Mouse (Mus musculus) left cerebral cortex, adult 11 months (tissue): ENCODE measurements around the gene Tmtc4.

Source experiments
- DNase-seq: peaks from one replicate; pipeline ENCODE4 v3.0.0; 2022; ENCODE audit warnings: low spot score

Tmtc4 gene

GRCm38 (mm10) chr14:122983226-122984215, at the start of gene Tmtc4:
Gene Tmtc4, minus strand, starts transcription at chr14:122984035.
- peak; percentile 90 for DNase-seq

- DNase-seq: no peak
Measured at GRCm38 (mm10) chr14:123032435-123032834, 48.6 kb upstream of the Tmtc4 start.

DNA sequence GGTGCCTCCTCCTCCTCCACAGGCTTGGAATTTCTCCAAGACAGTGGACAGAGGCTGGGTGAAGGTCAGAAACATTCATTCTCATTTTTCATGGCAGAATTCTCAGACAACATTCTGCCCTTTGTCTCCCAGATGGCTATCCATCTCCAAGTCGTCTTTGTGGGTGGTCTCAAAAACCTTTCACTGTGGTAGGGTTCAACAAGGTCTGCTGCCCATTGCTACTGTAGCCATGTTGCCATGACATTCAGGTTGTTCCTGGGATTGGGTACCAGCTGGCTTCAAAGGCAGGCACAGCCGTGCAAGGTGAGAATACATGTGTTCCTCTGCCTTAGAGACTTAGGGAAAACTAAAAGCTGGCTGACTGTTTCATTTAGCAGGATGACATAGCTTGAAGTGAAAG, 44.0 kb upstream of the Tmtc4 start:
- DNase-seq: no peak

- DNase-seq: no peak
Measured at GRCm38 (mm10) chr14:123022981-123023380, 39.1 kb upstream of the Tmtc4 start.

- DNase-seq: no peak
Measured at GRCm38 (mm10) chr14:123016310-123016709, 32.5 kb upstream of the Tmtc4 start.

DNA sequence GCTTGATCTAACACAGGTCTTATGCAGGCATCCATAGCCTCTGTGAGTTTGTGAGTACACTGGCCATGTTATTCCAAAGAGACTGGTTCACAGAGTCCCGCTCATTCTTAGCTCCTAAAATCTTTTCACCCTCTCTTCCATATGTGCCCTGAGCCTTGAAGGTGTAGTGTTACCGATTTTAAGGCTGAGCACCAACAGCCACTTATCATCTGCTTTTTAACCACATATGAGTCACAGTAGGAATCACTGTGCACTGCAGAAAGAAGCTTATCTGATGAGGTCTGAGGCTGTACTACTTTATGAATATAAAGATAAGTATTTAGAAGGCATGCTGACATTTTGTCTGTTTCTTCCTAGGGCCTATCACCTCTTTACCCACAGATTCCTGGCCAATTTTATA, 31.9 kb upstream of the Tmtc4 start:
- DNase-seq: no peak

- no peak for DNase-seq
Measured at GRCm38 (mm10) chr14:123009108-123010018, 25.5 kb upstream of the Tmtc4 start.

GRCm38 (mm10) chr14:123008672-123009071, 24.8 kb upstream of the Tmtc4 start:
- DNase-seq: no peak

DNA sequence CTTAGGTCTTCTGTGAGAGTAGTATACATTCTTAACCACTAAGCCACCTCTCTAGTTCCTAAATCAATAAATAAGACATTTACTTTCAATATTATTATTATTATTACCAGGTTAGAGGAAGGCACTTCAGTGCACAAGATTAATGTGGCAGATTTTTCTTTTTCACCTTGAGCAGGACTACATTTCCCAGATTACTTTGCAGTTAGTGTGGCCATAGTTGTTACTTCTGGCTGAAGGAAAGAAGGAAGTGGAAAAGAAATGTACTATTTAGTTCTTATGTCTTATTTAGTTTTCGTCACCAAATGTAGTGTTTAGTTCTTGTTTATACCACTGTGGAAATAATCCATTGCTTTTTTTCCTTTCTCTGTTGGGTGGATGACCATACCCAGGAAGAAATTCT, 19.9 kb upstream of the Tmtc4 start:
- DNase-seq: no peak

DNA sequence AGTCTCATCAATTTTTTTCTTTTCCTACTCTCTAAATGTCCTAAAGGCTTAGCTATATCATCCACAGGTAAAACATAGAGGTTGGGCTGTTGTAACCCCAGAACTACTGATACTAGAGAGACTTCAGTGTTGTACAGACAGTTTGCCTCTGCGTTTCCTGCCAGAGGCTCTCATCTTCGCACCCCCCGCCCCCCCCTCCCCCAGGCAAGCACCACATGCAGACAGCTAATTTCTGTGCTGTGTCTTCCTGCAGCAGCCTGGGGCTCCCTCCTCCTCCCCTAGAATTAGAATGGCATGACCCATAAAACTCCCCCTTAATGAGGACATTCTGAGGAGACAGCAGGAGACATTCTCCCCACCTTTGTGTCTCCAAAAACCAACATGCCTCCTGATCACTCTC, 17.6 kb upstream of the Tmtc4 start:
- no peak for DNase-seq

- no peak for DNase-seq
Measured at GRCm38 (mm10) chr14:122997465-122997864, 13.6 kb upstream of the Tmtc4 start.

GRCm38 (mm10) chr14:122993935-122994334, 10.1 kb upstream of the Tmtc4 start:
- DNase-seq: no peak

DNA sequence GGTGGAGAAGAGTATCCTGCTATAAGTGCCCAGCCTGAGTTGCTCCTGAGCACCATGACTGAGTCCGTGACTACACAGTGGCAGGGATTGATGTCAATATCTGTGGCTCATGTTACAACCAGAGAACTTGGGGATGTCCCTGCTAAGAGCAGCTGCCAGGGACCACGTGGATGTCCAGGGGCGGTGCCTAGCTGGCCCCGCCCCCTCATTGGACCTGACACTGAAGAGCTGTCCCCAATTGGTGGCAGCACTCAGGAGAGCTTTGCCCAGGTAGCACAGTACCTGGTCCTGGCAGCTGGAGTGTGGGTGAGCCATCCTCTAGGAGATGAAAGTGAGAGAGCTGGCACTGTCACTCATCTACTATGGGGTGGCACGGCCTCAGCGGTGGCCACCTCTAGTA, 9.1 kb upstream of the Tmtc4 start:
- no peak for DNase-seq

DNA sequence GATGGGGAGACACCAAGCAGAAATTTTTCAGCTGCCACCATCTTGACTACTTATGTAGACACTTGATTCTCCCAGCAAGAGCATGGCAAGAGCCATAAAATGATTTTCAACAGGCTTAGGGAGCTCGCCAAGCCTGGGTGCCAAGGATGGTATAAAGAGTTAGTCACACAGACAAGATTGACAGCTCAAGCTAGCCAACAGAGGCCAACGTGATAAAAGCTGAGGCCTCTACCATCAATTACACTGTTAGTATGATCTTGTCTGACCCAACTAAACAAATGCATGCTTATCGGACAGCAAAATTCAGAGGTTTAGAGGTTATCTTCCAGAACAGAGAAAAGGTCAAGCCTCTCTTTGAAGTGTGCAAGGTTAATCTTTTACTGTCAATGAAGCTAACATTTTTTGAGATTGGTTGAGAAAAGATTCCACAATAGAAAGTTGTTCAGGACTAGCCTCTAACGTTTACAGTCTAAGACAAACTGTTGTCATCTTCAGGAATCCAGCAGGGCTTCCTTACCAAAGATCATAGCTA, 6.8 kb upstream of the Tmtc4 start:
- DNase-seq: no peak

DNA sequence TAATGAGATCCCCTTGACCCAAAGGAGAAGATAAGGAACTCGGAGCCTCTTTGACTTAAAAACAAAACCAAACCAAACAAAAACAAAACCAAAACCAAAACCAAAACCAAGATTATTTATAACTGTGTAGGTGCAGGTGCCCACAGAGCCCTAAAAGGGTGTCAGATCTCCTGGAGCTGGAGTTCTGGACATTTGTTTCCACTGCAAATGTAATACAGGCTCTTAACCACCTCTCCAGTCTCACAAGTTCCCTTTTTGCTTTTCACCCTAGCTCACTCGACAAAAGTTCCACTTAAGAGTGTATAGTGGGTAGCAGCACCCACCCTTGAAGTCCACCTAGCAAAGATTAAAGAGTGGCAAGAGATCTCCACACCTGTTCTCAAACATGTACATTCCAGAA, 2.6 kb upstream of the Tmtc4 start:
- DNase-seq: no peak

GRCm38 (mm10) chr14:122982571-122983225, 1.1 kb downstream of the Tmtc4 start:
- peak; percentile 42 for DNase-seq

- DNase-seq: no peak
Measured at GRCm38 (mm10) chr14:122981831-122982485, 1.9 kb downstream of the Tmtc4 start.

- no peak for DNase-seq
Measured at GRCm38 (mm10) chr14:122978871-122979270, 5.0 kb downstream of the Tmtc4 start.

DNA sequence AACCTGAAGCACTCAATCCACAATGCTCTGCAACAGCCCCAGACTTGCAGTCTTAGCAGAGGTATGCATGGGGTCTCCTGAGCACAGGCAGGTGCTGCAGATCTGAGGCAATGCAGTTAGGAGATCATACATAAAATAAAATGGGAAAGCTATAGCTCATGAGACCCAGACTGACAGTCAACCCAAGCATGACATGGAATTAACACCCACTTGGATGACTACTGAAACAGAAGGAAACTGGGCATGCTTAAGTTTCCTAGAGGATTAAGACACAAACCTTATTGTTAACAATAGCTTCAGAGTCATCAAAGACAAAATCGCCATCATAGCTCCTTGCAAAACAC, 6.1 kb downstream of the Tmtc4 start:
- no peak for DNase-seq

- DNase-seq: no peak
Measured at GRCm38 (mm10) chr14:122977056-122977796, 6.6 kb downstream of the Tmtc4 start.
